Mouse (Mus musculus) urinary bladder, adult 18-20 months (tissue): ENCODE data around the gene Rab40b.

Experiments
- DNase-seq, 2 experiments: peaks; one replicate each; pipeline ENCODE4 v3.0.0; 2022; ENCODE audit warnings: low spot score in 2 of 2, mixed read lengths in 2 of 2

Gene Rab40b

GRCm38 (mm10) chr11:121387750-121388553 lies at the start of gene Rab40b:
Gene Rab40b (minus strand): TSS chr11:121388251.
- peak; percentile 75 to 88 for DNase-seq

- DNase-seq = no peak
Observed at GRCm38 (mm10) chr11:121437236-121437635, 49.2 kb upstream of the Rab40b start.

GRCm38 (mm10) chr11:121434156-121435155 lies 46.4 kb upstream of the Rab40b start, which contains the start of gene Fn3k:
Gene Fn3k (plus strand): TSS chr11:121434913.
- peak; percentile 80 to 81 for DNase-seq

GRCm38 (mm10) chr11:121433397-121433796 lies 45.3 kb upstream of the Rab40b start:
- no peak for DNase-seq

GRCm38 (mm10) chr11:121421553-121422173 lies 33.6 kb upstream of the Rab40b start:
- no peak for DNase-seq

- DNase-seq = peak; percentile 98 to 99
Observed at GRCm38 (mm10) chr11:121420830-121421552, 32.9 kb upstream of the Rab40b start, which contains the start of gene Fn3krp. Gene Fn3krp (plus strand): TSS chr11:121421401.

GRCm38 (mm10) chr11:121420379-121420778 lies 32.3 kb upstream of the Rab40b start:
- DNase-seq = no peak

GRCm38 (mm10) chr11:121418932-121419331 lies 30.9 kb upstream of the Rab40b start:
- no peak for DNase-seq

GRCm38 (mm10) chr11:121417971-121418370 lies 29.9 kb upstream of the Rab40b start:
- DNase-seq = no peak

- no peak for DNase-seq
Observed at GRCm38 (mm10) chr11:121415351-121415750, 27.3 kb upstream of the Rab40b start.

GRCm38 (mm10) chr11:121414762-121415161 lies 26.7 kb upstream of the Rab40b start:
- DNase-seq = no peak

GRCm38 (mm10) chr11:121407366-121408155 lies 19.5 kb upstream of the Rab40b start:
- no peak for DNase-seq

GRCm38 (mm10) chr11:121392405-121392804 lies 4.4 kb upstream of the Rab40b start:
- no peak for DNase-seq

GRCm38 (mm10) chr11:121390793-121391192 lies 2.7 kb upstream of the Rab40b start:
- no peak for DNase-seq

GRCm38 (mm10) chr11:121388554-121388945 lies 499 bp upstream of the Rab40b start:
- no peak for DNase-seq

- DNase-seq = no peak
Observed at GRCm38 (mm10) chr11:121380294-121380693, 7.8 kb downstream of the Rab40b start.

- no peak for DNase-seq
Observed at GRCm38 (mm10) chr11:121378644-121379043, 9.4 kb downstream of the Rab40b start.

GRCm38 (mm10) chr11:121373305-121373704 lies 14.7 kb downstream of the Rab40b start:
- no peak for DNase-seq

- no peak for DNase-seq
Observed at GRCm38 (mm10) chr11:121370337-121370994, 17.6 kb downstream of the Rab40b start.

- DNase-seq = no peak
Observed at GRCm38 (mm10) chr11:121369622-121370021, 18.4 kb downstream of the Rab40b start.
